Mouse (Mus musculus) kidney, adult 2 months (tissue): Measurements from ENCODE around the gene Lnx2.

Source experiments
- CTCF ChIP-seq: fragments of 200-500 bp; conservative IDR thresholded peaks from 2 replicates; pipeline ENCODE4 v1.5.1; 2011; ENCODE audit warnings: low read depth, mild to moderate bottlenecking, control low read depth, low read length, moderate library complexity, mixed read lengths; ENCODE audit not compliant: insufficient read depth, insufficient read length
- POLR2A ChIP-seq: fragments of 200-500 bp; IDR thresholded peaks from one replicate; pipeline ENCODE4 v1.6.1; 2011; ENCODE audit warnings: low read depth, low read length, control low read depth

- no peak for TF ChIP-seq POLR2A
- TF ChIP-seq CTCF = no peak
These were observed 95.0 kb downstream of the Lnx2 start for GRCm38 (mm10) chr5:146981376-146981775.
